ENCODE assay signal across 21 mouse cellular contexts in genomic region chr9:123185546-123185945, GRCm38 (mm10). TPM values are rescaled to one million over a fixed set of nuclear protein-coding genes. Genes with fewer than 3 reads are reported as not detected.
"Had no signal": no experiment of that assay in that cellular context is flagged by ENCODE, and none has a peak within 500 bp of the region (broad histone marks: within the 10 kb centered on the region; RNA-seq: fewer than 3 reads in every experiment).

No protein-coding gene starts in this region.

- DNase-seq: kidney, adult 2 months; kidney, postnatal 25 days; layer of hippocampus, postnatal 36 days; liver, postnatal 0 days; midbrain, embryonic 14.5 days; thymus, adult 2 months; thymus, postnatal 14 days; thymus, postnatal 4 days had no signal

- ATAC-seq: liver, postnatal 0 days; lung, postnatal 0 days had no signal

- H3K4me2 ChIP-seq: lung, embryonic 14.5 days; midbrain, embryonic 11.5 days had no signal

- H3K4me3 ChIP-seq: layer of hippocampus, adult 2 months; left cerebral cortex, adult 2 months had no signal

- H3K27ac ChIP-seq: kidney, postnatal 0 days; layer of hippocampus, adult 2 months; left cerebral cortex, adult 2 months; liver, embryonic 14.5 days; macrophage had no signal

- H3K9ac ChIP-seq: liver, embryonic 14.5 days; liver, postnatal 0 days; lung, embryonic 14.5 days had no signal

RNA-seq across cellular contexts. Expression of gene Cdcp1, which starts 30.3 kb away (rescaled TPM):
- total RNA-seq: layer of hippocampus, postnatal 36 days had no signal
- polyA plus RNA-seq: macrophage; midbrain, embryonic 14.5 days had no signal

RNA-seq across cellular contexts. Expression of gene Clec3b, which starts 34.8 kb away (rescaled TPM):
- total RNA-seq: megakaryocyte-erythroid progenitor cell, adult 5-6 weeks had no signal
- polyA plus RNA-seq: kidney, embryonic 14.5 days; limb, embryonic 11.5 days; liver, postnatal 0 days; lung, embryonic 14.5 days; macrophage; midbrain, embryonic 11.5 days; neural tube, embryonic 11.5 days; neural tube, embryonic 14.5 days had no signal
